Mouse (Mus musculus) megakaryocyte, embryonic 14.5 days (primary cell): Measurements from ENCODE around the gene Afap1l2. TPM values are rescaled to one million over a fixed set of nuclear protein-coding genes. Genes with fewer than 3 reads are reported as not detected.

Source experiments
- H3K27me3 ChIP-seq: replicated peaks from 2 replicates; pipeline ENCODE3; 2012; ENCODE audit warnings: inconsistent platforms
- H3K36me3 ChIP-seq: replicated peaks from 2 replicates; pipeline ENCODE3; 2012; ENCODE audit warnings: low read length, inconsistent platforms, mixed read lengths
- H3K4me1 ChIP-seq: 2 replicates; pipeline ENCODE4 v1.6.1; 2012; ENCODE audit warnings: inconsistent platforms
- H3K4me3 ChIP-seq: replicated peaks from 2 replicates; pipeline ENCODE3; 2012; ENCODE audit warnings: moderate library complexity, mild to moderate bottlenecking, inconsistent platforms
- H3K9me3 ChIP-seq: 2 replicates; pipeline ENCODE4 v1.6.1; 2012; ENCODE audit warnings: inconsistent platforms
- FLI1 ChIP-seq: IDR thresholded peaks from 2 replicates; pipeline ENCODE4 v1.6.1; 2012; ENCODE audit warnings: low read length, inconsistent platforms, mixed read lengths
- GATA1 ChIP-seq: IDR thresholded peaks from 3 replicates; pipeline ENCODE4 v1.6.1; 2012; ENCODE audit warnings: mixed read lengths, low read length, inconsistent platforms, borderline replicate concordance
- polyA plus RNA-seq: library from polyadenylated mRNA; stranded (reverse); fragments of >175 nt; gene quantifications from 2 replicates; pipeline ENCODE4 v1.2.3, GENCODE M21; 2012; ENCODE audit warnings: low replicate concordance; ENCODE audit not compliant: insufficient read depth

The Afap1l2 gene
- polyA plus RNA-seq, 1 experiment: not detected

GRCm38 (mm10) chr19:56946277-56946676 lies 61.8 kb downstream of the Afap1l2 start:
- TF ChIP-seq GATA1 (no peak), FLI1 (no peak)
- Histone ChIP-seq H3K9me3 (peaks cover 23% of the 10 kb centered on the region), H3K4me3 (no peak overlapping the region), H3K36me3 (no peaks in the 10 kb centered on the region), H3K4me1 (no peaks in the 10 kb centered on the region), H3K27me3 (peaks cover 17% of the 10 kb centered on the region)

DNA sequence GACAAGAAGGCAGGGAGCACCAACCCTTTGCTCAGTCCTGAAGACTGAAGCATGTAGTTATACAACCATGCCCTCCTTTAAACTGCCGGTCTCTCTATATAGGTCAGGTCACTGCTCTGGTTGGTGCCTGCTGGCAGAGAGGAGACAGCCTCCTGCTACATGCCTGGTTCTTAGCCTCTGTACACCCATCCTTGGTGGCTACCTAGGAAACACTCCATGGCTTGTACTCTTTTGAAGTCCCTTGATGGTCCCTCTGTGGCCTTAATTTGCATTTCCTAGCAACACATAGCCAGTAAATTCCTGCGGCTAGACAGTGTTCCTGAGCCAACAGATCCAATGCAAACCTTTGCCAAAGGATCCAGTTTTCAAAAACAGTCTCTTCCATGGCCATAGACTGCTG lies 62.4 kb downstream of the Afap1l2 start:
- H3K36me3 ChIP-seq: no peaks in the 10 kb centered on the region
- TF ChIP-seq FLI1: no peak
- TF ChIP-seq GATA1: no peak

DNA sequence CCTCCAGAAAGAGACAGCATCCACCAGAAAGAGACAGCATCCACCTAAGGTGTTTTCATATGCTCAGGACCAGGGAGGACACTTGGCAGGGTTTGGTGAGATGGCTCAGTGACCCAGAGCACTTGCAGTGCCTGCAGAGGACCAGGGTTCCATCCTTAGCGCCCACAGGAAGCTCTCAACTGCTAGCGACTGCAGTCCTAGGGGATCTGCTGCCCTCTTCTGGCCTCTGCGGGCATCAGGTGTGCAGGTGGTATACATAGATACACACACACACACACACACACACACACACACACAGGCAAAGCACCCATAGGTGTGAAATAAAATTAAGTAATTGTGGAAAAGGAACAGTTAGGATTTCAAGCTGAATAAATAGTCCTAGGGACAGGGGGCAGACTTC lies 63.2 kb downstream of the Afap1l2 start:
- Histone ChIP-seq H3K4me1 (no peaks in the 10 kb centered on the region), H3K27me3 (peaks cover 14% of the 10 kb centered on the region), H3K9me3 (peaks cover 29% of the 10 kb centered on the region), H3K36me3 (no peaks in the 10 kb centered on the region), H3K4me3 (no peak overlapping the region)
- TF ChIP-seq GATA1 (no peak), FLI1 (no peak)

More for the DNA sequence above, 62.4 kb downstream of the Afap1l2 start:
- Histone ChIP-seq H3K4me1 (no peaks in the 10 kb centered on the region), H3K4me3 (no peak overlapping the region), H3K9me3 (peaks cover 23% of the 10 kb centered on the region), H3K27me3 (peaks cover 13% of the 10 kb centered on the region)

GRCm38 (mm10) chr19:56944211-56944610 lies 63.8 kb downstream of the Afap1l2 start:
- no peaks in the 10 kb centered on the region for H3K36me3 ChIP-seq
- no peak overlapping the region for H3K4me3 ChIP-seq
- peaks cover 33% of the 10 kb centered on the region for H3K9me3 ChIP-seq
- H3K4me1 ChIP-seq: no peaks in the 10 kb centered on the region
- TF ChIP-seq GATA1 (no peak), FLI1 (no peak)
- peaks cover 15% of the 10 kb centered on the region for H3K27me3 ChIP-seq

GRCm38 (mm10) chr19:56942216-56942615 lies 65.8 kb downstream of the Afap1l2 start:
- Histone ChIP-seq H3K9me3 (peaks cover 44% of the 10 kb centered on the region), H3K4me3 (no peak overlapping the region), H3K4me1 (no peaks in the 10 kb centered on the region), H3K36me3 (no peaks in the 10 kb centered on the region), H3K27me3 (peaks cover 12% of the 10 kb centered on the region)
- TF ChIP-seq FLI1 (no peak), GATA1 (no peak)

DNA sequence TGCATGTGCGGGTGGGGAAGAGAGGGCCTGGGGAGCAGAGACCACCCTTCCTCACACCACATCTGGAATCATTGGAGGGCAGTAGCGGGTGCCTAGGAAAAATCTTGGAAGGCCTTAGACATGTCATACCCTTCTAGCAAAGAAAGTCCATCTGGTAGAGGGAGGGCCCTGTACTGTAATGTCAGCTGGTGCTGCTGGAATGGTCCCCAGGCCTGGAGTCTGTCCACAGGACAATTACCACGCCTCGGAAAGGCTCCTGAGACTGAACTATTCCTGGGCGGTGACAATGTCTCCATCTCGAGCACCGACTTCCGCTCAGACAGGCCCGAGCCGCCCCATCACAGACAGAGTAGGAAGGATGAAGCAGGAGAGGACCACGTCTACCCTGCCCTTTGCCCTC lies 67.5 kb downstream of the Afap1l2 start:
- TF ChIP-seq FLI1: no peak
- TF ChIP-seq GATA1: no peak
- no peaks in the 10 kb centered on the region for H3K36me3 ChIP-seq
- no peak overlapping the region for H3K4me3 ChIP-seq
- peaks cover 10% of the 10 kb centered on the region for H3K27me3 ChIP-seq
- H3K4me1 ChIP-seq: no peaks in the 10 kb centered on the region
- H3K9me3 ChIP-seq: peaks cover 50% of the 10 kb centered on the region

DNA sequence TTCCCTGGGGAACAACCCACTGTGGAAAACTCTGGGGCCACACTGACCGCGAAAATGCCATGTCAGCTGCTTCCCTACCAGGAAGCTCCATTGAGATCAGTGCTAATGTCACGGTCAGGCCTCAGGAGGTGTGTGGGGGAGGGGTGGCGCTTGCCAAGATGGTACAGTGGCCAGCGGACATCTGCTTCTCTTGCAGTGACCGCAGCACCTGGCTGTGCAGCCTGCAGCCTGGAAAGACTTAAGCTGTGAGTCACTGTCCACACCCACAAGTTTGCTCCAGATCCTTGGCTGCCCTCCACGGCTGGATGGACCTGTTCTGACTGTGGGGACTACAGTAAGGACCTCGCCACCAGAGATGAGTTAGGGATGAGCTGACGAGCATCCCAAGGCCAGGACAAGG lies 68.2 kb downstream of the Afap1l2 start:
- H3K4me1 ChIP-seq: no peaks in the 10 kb centered on the region
- no peak for TF ChIP-seq FLI1
- no peak for TF ChIP-seq GATA1
- peaks cover 13% of the 10 kb centered on the region for H3K27me3 ChIP-seq
- peak overlapping the region; percentile 3 for H3K4me3 ChIP-seq
- peaks cover 49% of the 10 kb centered on the region for H3K9me3 ChIP-seq
- H3K36me3 ChIP-seq: no peaks in the 10 kb centered on the region

DNA sequence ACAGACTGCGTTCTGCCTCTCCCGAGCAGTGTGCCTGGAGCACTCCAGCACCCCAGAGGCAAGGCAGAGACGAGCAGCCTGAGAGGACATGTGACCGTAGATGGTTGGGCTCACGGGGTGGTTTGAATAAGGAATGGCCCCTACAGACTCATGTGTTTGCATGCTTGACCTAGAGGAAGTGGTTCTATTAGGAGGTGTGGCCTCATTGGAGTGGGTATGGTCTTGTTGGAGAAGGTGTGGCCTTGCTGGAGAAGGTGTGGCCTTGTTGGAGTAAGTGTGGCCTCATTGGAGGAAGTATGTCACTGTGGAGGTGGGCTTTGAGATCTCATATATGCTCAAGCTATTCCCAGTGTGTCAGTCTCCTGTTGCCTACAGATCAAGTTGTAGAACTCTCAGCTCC lies 70.1 kb downstream of the Afap1l2 start:
- Histone ChIP-seq H3K4me3 (no peak overlapping the region), H3K27me3 (peaks cover 17% of the 10 kb centered on the region), H3K36me3 (no peaks in the 10 kb centered on the region), H3K9me3 (peaks cover 32% of the 10 kb centered on the region), H3K4me1 (no peaks in the 10 kb centered on the region)
- no peak for TF ChIP-seq FLI1
- no peak for TF ChIP-seq GATA1

DNA sequence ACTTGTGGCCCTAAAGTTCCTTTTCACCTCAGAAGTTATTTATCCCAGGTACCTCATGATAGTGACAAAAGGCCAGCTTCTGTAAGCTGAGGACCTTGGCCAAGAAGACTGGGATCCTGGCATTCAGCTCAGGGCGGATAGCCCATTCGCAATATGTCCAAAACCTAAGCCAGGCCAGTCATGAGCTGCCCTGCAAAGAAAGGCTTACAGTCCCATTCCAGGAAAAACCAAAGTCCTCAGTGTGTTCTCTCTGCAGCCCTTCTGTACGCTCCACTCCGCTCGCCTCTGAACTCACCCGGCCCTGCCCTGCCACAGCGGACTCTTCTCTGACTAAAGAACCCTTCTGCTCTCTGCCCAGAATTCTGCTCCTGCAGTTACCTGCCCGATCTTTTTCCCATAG lies 71.8 kb downstream of the Afap1l2 start:
- no peak overlapping the region for H3K4me3 ChIP-seq
- TF ChIP-seq FLI1 (no peak), GATA1 (no peak)
- no peaks in the 10 kb centered on the region for H3K36me3 ChIP-seq
- peaks cover 26% of the 10 kb centered on the region for H3K9me3 ChIP-seq
- no peaks in the 10 kb centered on the region for H3K4me1 ChIP-seq
- H3K27me3 ChIP-seq: peaks cover 17% of the 10 kb centered on the region

GRCm38 (mm10) chr19:56935777-56936176 lies 72.3 kb downstream of the Afap1l2 start:
- TF ChIP-seq FLI1 (no peak), GATA1 (no peak)
- Histone ChIP-seq H3K36me3 (no peaks in the 10 kb centered on the region), H3K9me3 (peaks cover 26% of the 10 kb centered on the region), H3K4me1 (no peaks in the 10 kb centered on the region), H3K4me3 (no peak overlapping the region), H3K27me3 (peaks cover 21% of the 10 kb centered on the region)

DNA sequence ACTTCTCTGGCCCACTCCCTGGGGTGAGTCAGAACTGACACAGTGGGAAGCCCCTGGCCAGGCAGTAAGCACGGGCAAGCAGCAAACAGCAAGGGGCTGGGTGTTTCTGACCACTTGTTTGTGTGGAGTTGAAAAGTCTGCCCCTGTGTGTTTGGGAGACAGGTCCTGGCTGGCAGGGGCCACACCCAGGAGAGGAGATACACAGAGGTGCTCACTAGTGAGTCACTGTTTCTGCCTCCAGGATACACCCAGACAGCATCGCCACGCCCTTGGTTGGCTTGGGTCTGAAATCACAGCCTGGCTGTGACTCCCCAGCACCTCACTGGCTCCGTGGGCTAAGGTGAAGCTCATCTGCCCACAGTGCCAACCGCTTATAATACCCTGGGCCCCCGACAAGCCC lies 72.9 kb downstream of the Afap1l2 start:
- Histone ChIP-seq H3K36me3 (no peaks in the 10 kb centered on the region), H3K27me3 (peaks cover 25% of the 10 kb centered on the region)
- TF ChIP-seq FLI1 (no peak), GATA1 (no peak)

GRCm38 (mm10) chr19:56933800-56934199 lies 74.2 kb downstream of the Afap1l2 start:
- Histone ChIP-seq H3K4me1 (no peaks in the 10 kb centered on the region; the same call in 1 of the 2 replicates), H3K4me3 (no peak overlapping the region)
- TF ChIP-seq GATA1 (no peak), FLI1 (no peak)

More for the DNA sequence above, 72.9 kb downstream of the Afap1l2 start:
- H3K4me3 ChIP-seq: no peak overlapping the region
- H3K9me3 ChIP-seq: peaks cover 23% of the 10 kb centered on the region
- H3K4me1 ChIP-seq: no peaks in the 10 kb centered on the region; the same call in 1 of the 2 replicates

More at GRCm38 (mm10) chr19:56933800-56934199, 74.2 kb downstream of the Afap1l2 start:
- peaks cover 27% of the 10 kb centered on the region for H3K27me3 ChIP-seq
- H3K9me3 ChIP-seq: peaks cover 13% of the 10 kb centered on the region
- H3K36me3 ChIP-seq: no peaks in the 10 kb centered on the region
